Mouse (Mus musculus) myocyte (in vitro differentiated cells): Measurements from ENCODE around the gene Rwdd2a.

Source experiments
- MAX ChIP-seq: IDR thresholded peaks from one replicate; pipeline ENCODE4 v1.6.1; 2011; ENCODE audit warnings: low read depth, mild to moderate bottlenecking, control low read depth
- POLR2A ChIP-seq: IDR thresholded peaks from one replicate; pipeline ENCODE4 v1.6.1; 2011; ENCODE audit warnings: low read depth, mild to moderate bottlenecking, control low read depth, moderate library complexity; ENCODE audit not compliant: insufficient read length
- TCF12 ChIP-seq: IDR thresholded peaks from one replicate; pipeline ENCODE4 v1.6.1; 2011; ENCODE audit warnings: mild to moderate bottlenecking, control low read depth; ENCODE audit not compliant: poor library complexity, insufficient read depth, severe bottlenecking
- TCF3 ChIP-seq: IDR thresholded peaks from one replicate; pipeline ENCODE4 v1.6.1; 2011; ENCODE audit warnings: low read depth, control low read depth; ENCODE audit not compliant: insufficient read length

GRCm38 (mm10) chr9:86619341-86620139, 47.7 kb downstream of the Rwdd2a start:
- TF ChIP-seq TCF3, result no peak
- no peak for TF ChIP-seq MAX
- no peak for TF ChIP-seq POLR2A
- TF ChIP-seq TCF12, result no peak
